Mouse (Mus musculus) cerebellum, postnatal 36 days (tissue): ENCODE data around the gene Gm7173.

Experiments
- DNase-seq, 2 experiments: peaks; one replicate each; pipeline ENCODE4 v3.0.0; 2021 to 2022; ENCODE audit warnings: mixed read lengths in 2 of 2

Gene Gm7173

DNA sequence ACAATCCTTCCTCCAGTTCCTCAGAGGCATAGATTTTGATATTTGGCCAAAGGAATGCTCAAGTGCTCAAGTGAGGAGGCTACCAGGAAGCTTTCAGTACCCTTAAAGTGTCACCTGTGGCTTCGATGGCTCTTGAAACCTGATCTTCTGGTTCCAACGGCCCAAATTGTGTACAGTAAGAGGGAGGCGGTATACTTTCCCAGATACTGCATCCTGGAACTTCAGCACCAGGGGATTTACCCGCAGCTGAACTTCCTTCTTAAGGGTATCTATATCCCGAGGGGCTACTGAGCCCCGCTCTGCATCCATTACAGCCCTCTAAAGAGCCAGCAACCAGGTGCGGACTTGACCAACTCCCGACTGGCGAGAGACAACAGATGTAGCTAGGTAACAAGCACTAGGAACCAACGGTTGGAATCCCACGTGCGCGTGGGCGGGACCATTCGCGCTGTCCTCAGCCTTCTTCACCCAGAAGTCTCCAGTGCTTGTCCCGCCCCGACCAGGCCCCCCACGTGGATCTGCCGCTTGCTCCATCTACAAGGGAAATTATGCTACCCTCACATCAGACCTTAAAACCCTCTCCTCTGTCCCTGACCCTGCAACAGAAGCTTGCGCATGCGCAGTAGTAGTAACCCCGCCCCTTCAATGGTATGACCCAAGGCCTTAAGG, at the start of gene Gm7173:
TSS of gene Gm7173 (minus strand) at position 309 of the 669 bp plus-strand sequence.
- peak; percentile 20 to 29 for DNase-seq

DNA sequence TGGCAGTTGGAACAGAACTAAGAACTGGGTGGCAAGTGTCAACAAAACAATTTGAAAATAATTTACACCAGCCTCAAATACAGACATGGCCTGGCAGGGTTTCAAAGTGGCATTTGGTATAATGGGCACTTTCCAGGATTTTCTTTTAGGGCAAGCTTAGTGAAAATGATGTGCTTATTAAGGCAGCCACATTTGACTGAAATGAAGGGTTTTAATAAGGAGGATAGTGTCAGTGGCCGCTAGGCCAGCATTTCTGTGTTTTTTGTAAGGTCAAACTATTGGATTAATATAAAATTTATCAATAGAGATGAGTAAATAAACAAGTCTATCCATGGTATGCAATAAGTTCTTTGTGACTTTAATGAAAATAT, 546 bp upstream of the Gm7173 start:
- DNase-seq, result no peak

DNA sequence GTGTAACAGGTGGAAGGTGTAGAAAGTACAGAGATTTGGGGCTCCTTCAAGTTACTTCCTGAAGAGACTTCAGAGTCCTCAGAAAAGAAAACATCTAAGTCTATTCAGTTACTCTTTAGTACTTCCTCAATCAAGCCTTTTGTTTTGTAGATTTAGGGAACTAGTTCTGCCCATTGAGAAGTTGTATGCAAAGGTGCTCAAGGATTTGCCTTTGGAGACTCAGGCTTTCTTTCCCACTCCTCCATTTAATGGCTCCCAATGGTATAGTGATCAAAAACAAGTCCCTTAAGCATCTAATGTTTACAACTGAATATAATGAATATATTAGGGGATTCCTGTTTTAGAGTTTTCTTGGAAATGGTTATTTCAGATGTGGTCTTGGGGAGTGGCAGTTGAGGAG, 200.3 kb downstream of the Gm7173 start:
- no peak for DNase-seq
